ENCODE assay signal across 29 mouse cellular contexts in the genomic region with DNA sequence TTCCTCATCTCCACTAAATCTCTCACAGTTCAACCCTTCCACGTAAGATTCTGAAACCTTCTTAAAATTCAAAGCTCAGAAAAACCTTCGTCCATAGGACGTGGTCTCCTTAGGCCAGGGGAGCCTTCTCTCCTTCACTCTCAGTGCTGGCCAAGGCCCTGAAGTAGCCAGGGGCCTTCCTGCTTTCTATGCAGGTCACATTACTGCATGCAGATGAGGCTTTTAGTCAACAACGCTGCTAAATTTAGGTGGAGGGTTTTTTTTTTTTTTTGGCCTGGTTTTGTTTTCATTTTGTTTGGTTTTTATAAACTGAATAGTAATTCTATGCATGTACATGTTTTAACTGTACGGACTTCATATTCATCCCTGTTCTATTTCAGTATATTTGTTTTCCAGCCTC.
DNase-seq lines count a peak whose midpoint lies in the region; ATAC-seq and TF ChIP-seq lines count a peak whose summit lies in the region.
"Had no signal": no experiment of that assay in that cellular context is flagged by ENCODE, and none has a peak within 500 bp of the region (broad histone marks: within the 10 kb centered on the region; RNA-seq: fewer than 3 reads in every experiment).

No protein-coding gene starts in this region.

- no peak for TF ChIP-seq CTCF in hindbrain, postnatal 0 days (IDR thresholded peaks at IDR 0.05; ENCODE audit: low read depth)

- no peaks in the 10 kb centered on the region for H3K9me3 ChIP-seq in forebrain, embryonic 16.5 days (ENCODE audit: control insufficient read depth, low read length)
- no peaks in the 10 kb centered on the region for H3K9me3 ChIP-seq in forebrain, embryonic 11.5 days (ENCODE audit: control insufficient read depth, low read length)
- no peaks in the 10 kb centered on the region for H3K9me3 ChIP-seq in hindbrain, postnatal 0 days (ENCODE audit: low read length)
- H3K9me3 ChIP-seq in hindbrain, embryonic 11.5 days (ENCODE audit: control insufficient read depth, low read length): no peaks in the 10 kb centered on the region
- no peaks in the 10 kb centered on the region for H3K9me3 ChIP-seq in midbrain, embryonic 12.5 days
- no peaks in the 10 kb centered on the region for H3K9me3 ChIP-seq in midbrain, embryonic 10.5 days (replicated peaks)
- H3K9me3 ChIP-seq: embryonic facial prominence, embryonic 12.5 days; embryonic facial prominence, embryonic 15.5 days; forebrain, embryonic 12.5 days; forebrain, embryonic 15.5 days; G1E; heart, embryonic 12.5 days; heart, embryonic 15.5 days; hindbrain, embryonic 10.5 days; hindbrain, embryonic 15.5 days had no signal

- no peak for DNase-seq in forebrain, embryonic 11.5 days (ENCODE audit: low spot score)
- peak; percentile 22 for DNase-seq in hindbrain, postnatal 0 days (ENCODE audit: low spot score)
- no peak for DNase-seq in hindbrain, embryonic 11.5 days (ENCODE audit: low spot score)
- DNase-seq in midbrain, embryonic 10.5 days (ENCODE audit: low spot score): no peak
- no peak for DNase-seq in layer of hippocampus, adult 11-12 months (ENCODE audit: low spot score)
- DNase-seq: adrenal gland, postnatal 10 days; adrenal gland, postnatal 36 days; cerebellum, adult 11 months; cerebellum, adult 2 months; cerebellum, adult 9-11 months; cerebellum, postnatal 25 days; gastrocnemius, postnatal 10 days; gastrocnemius, postnatal 36 days; heart, postnatal 10 days; heart, postnatal 36 days had no signal

- H3K4me2 ChIP-seq in forebrain, embryonic 16.5 days (ENCODE audit: low read length): no peak overlapping the region
- no peak overlapping the region for H3K4me2 ChIP-seq in forebrain, embryonic 11.5 days (ENCODE audit: low read depth, low read length, severe bottlenecking)
- H3K4me2 ChIP-seq in hindbrain, postnatal 0 days (ENCODE audit: low read depth, low read length): no peak overlapping the region
- no peak overlapping the region for H3K4me2 ChIP-seq in hindbrain, embryonic 11.5 days (replicated peaks; ENCODE audit: low read depth, low read length)
- H3K4me2 ChIP-seq in midbrain, embryonic 12.5 days (replicated peaks): no peak overlapping the region
- H3K4me2 ChIP-seq: embryonic facial prominence, embryonic 12.5 days; embryonic facial prominence, embryonic 15.5 days; forebrain, embryonic 12.5 days; forebrain, embryonic 15.5 days; heart, embryonic 12.5 days; heart, embryonic 15.5 days; hindbrain, embryonic 15.5 days had no signal

- H3K27ac ChIP-seq in forebrain, embryonic 16.5 days (ENCODE audit: low read length): no peak overlapping the region
- H3K27ac ChIP-seq in forebrain, embryonic 11.5 days (ENCODE audit: low read depth, low read length): no peak overlapping the region
- H3K27ac ChIP-seq in hindbrain, postnatal 0 days: no peak overlapping the region
- no peak overlapping the region for H3K27ac ChIP-seq in hindbrain, embryonic 11.5 days (ENCODE audit: low read depth, low read length)
- no peak overlapping the region for H3K27ac ChIP-seq in midbrain, embryonic 12.5 days (replicated peaks)
- no peak overlapping the region for H3K27ac ChIP-seq in midbrain, embryonic 10.5 days (replicated peaks)
- H3K27ac ChIP-seq: embryonic facial prominence, embryonic 12.5 days; embryonic facial prominence, embryonic 15.5 days; forebrain, embryonic 12.5 days; forebrain, embryonic 15.5 days; heart, embryonic 15.5 days; hindbrain, embryonic 10.5 days; hindbrain, embryonic 15.5 days had no signal

- ATAC-seq in forebrain, embryonic 16.5 days: peak; percentile 69; the same call in 1 of the 2 replicates
- no peak for ATAC-seq in forebrain, embryonic 11.5 days (replicated peaks; ENCODE audit: low FRiP score)
- no peak for ATAC-seq in hindbrain, postnatal 0 days
- ATAC-seq in hindbrain, embryonic 11.5 days (ENCODE audit: low FRiP score): no peak
- 0 out of 2 replicates have a peak, but pooled peaks have one; percentile 47 for ATAC-seq in midbrain, embryonic 12.5 days (ENCODE audit: low FRiP score, low read depth)
- no peak for ATAC-seq in megakaryocyte-erythroid progenitor cell, adult 5-6 weeks (replicated peaks; ENCODE audit: low FRiP score, low TSS enrichment, poor library complexity, severe bottlenecking)
- ATAC-seq: forebrain, embryonic 15.5 days; inflammation-experienced regulatory T-cells, adult 6 months; Patski had no signal

- no peaks in the 10 kb centered on the region for H3K27me3 ChIP-seq in forebrain, embryonic 16.5 days (replicated peaks; ENCODE audit: control insufficient read depth, insufficient read depth, low read length)
- no peaks in the 10 kb centered on the region for H3K27me3 ChIP-seq in forebrain, embryonic 11.5 days (ENCODE audit: control insufficient read depth, insufficient read depth, low read length)
- no peaks in the 10 kb centered on the region for H3K27me3 ChIP-seq in hindbrain, postnatal 0 days (ENCODE audit: insufficient read depth, low read length)
- no peaks in the 10 kb centered on the region for H3K27me3 ChIP-seq in hindbrain, embryonic 11.5 days (ENCODE audit: control insufficient read depth, insufficient read depth, low read length)
- no peaks in the 10 kb centered on the region for H3K27me3 ChIP-seq in midbrain, embryonic 12.5 days
- H3K27me3 ChIP-seq in midbrain, embryonic 10.5 days (ENCODE audit: low read depth, poor library complexity, severe bottlenecking): peaks cover 11% of the 10 kb centered on the region; the same call in 1 of the 2 replicates
- H3K27me3 ChIP-seq: embryonic facial prominence, embryonic 12.5 days; embryonic facial prominence, embryonic 15.5 days; forebrain, embryonic 12.5 days; forebrain, embryonic 15.5 days; heart, embryonic 12.5 days; heart, embryonic 15.5 days; hindbrain, embryonic 15.5 days; Patski had no signal

- WGBS in forebrain, embryonic 16.5 days: 37% methylated on average over 5 of the region's 5 CpGs
- WGBS in forebrain, embryonic 11.5 days: 72% methylated on average over 5 of the region's 5 CpGs
- WGBS in hindbrain, postnatal 0 days: 50% methylated on average over 5 of the region's 5 CpGs
- 82% methylated on average over 5 of the region's 5 CpGs for WGBS in hindbrain, embryonic 11.5 days
- WGBS in midbrain, embryonic 12.5 days: 70% methylated on average over 5 of the region's 5 CpGs
- 88% methylated on average over 5 of the region's 5 CpGs for WGBS in midbrain, embryonic 10.5 days

- H3K4me1 ChIP-seq in forebrain, embryonic 16.5 days (replicated peaks; ENCODE audit: control insufficient read depth, insufficient read depth, low read length): no peaks in the 10 kb centered on the region
- no peaks in the 10 kb centered on the region; the same call in 1 of the 2 replicates for H3K4me1 ChIP-seq in forebrain, embryonic 11.5 days (replicated peaks; ENCODE audit: control insufficient read depth, insufficient read depth, low read length)
- no peaks in the 10 kb centered on the region for H3K4me1 ChIP-seq in hindbrain, postnatal 0 days (ENCODE audit: insufficient read depth, low read length)
- H3K4me1 ChIP-seq in hindbrain, embryonic 11.5 days (replicated peaks; ENCODE audit: control insufficient read depth, insufficient read depth, low read length): no peaks in the 10 kb centered on the region
- H3K4me1 ChIP-seq in midbrain, embryonic 12.5 days: no peaks in the 10 kb centered on the region
- H3K4me1 ChIP-seq in midbrain, embryonic 10.5 days: peaks cover 28% of the 10 kb centered on the region
- H3K4me1 ChIP-seq: embryonic facial prominence, embryonic 12.5 days; embryonic facial prominence, embryonic 15.5 days; forebrain, embryonic 12.5 days; heart, embryonic 12.5 days; heart, embryonic 15.5 days; hindbrain, embryonic 15.5 days had no signal

- no peaks in the 10 kb centered on the region for H3K36me3 ChIP-seq in forebrain, embryonic 16.5 days (ENCODE audit: control insufficient read depth, insufficient read depth)
- no peaks in the 10 kb centered on the region for H3K36me3 ChIP-seq in forebrain, embryonic 11.5 days (ENCODE audit: control insufficient read depth, insufficient read depth, low read length)
- H3K36me3 ChIP-seq in hindbrain, postnatal 0 days (ENCODE audit: insufficient read depth, low read length): no peaks in the 10 kb centered on the region
- H3K36me3 ChIP-seq in hindbrain, embryonic 11.5 days (ENCODE audit: control insufficient read depth, insufficient read depth, low read length): no peaks in the 10 kb centered on the region
- no peaks in the 10 kb centered on the region for H3K36me3 ChIP-seq in midbrain, embryonic 12.5 days
- H3K36me3 ChIP-seq in midbrain, embryonic 10.5 days: no peaks in the 10 kb centered on the region
- H3K36me3 ChIP-seq: embryonic facial prominence, embryonic 12.5 days; embryonic facial prominence, embryonic 15.5 days; forebrain, embryonic 12.5 days; forebrain, embryonic 15.5 days; G1E; heart, embryonic 12.5 days; heart, embryonic 15.5 days; hindbrain, embryonic 10.5 days; hindbrain, embryonic 15.5 days had no signal

- no peak overlapping the region for H3K9ac ChIP-seq in forebrain, embryonic 16.5 days (replicated peaks; ENCODE audit: low read depth, low read length)
- no peak overlapping the region for H3K9ac ChIP-seq in forebrain, embryonic 11.5 days (ENCODE audit: low read length)
- no peak overlapping the region for H3K9ac ChIP-seq in hindbrain, postnatal 0 days (replicated peaks; ENCODE audit: low read length)
- H3K9ac ChIP-seq in hindbrain, embryonic 11.5 days (ENCODE audit: low read depth, low read length): no peak overlapping the region
- no peak overlapping the region for H3K9ac ChIP-seq in midbrain, embryonic 12.5 days (replicated peaks)
- H3K9ac ChIP-seq: embryonic facial prominence, embryonic 12.5 days; embryonic facial prominence, embryonic 15.5 days; forebrain, embryonic 12.5 days; forebrain, embryonic 15.5 days; heart, embryonic 12.5 days; heart, embryonic 15.5 days; hindbrain, embryonic 15.5 days had no signal

- H3K4me3 ChIP-seq in forebrain, embryonic 16.5 days (replicated peaks; ENCODE audit: low read length): no peak overlapping the region
- no peak overlapping the region for H3K4me3 ChIP-seq in forebrain, embryonic 11.5 days (ENCODE audit: low read depth, low read length)
- no peak overlapping the region for H3K4me3 ChIP-seq in hindbrain, postnatal 0 days (ENCODE audit: low read length)
- no peak overlapping the region for H3K4me3 ChIP-seq in hindbrain, embryonic 11.5 days (ENCODE audit: low read depth, low read length)
- no peak overlapping the region for H3K4me3 ChIP-seq in midbrain, embryonic 12.5 days
- no peak overlapping the region for H3K4me3 ChIP-seq in midbrain, embryonic 10.5 days
- H3K4me3 ChIP-seq: embryonic facial prominence, embryonic 12.5 days; embryonic facial prominence, embryonic 15.5 days; forebrain, embryonic 12.5 days; forebrain, embryonic 15.5 days; heart, embryonic 12.5 days; heart, embryonic 15.5 days; hindbrain, embryonic 10.5 days; hindbrain, embryonic 15.5 days had no signal

Comparison
In these comparisons a context has a peak if more than half of its experiments do, and no peak if none do; other contexts are left out.
1. ATAC-seq: peak in forebrain, embryonic 16.5 days (single experiment) and midbrain, embryonic 12.5 days (single experiment); none in forebrain, embryonic 11.5 days (single experiment), hindbrain, postnatal 0 days (single experiment), hindbrain, embryonic 11.5 days (single experiment) and megakaryocyte-erythroid progenitor cell, adult 5-6 weeks (single experiment).